Mouse (Mus musculus) heart, embryonic 16.5 days (tissue): Measurements from ENCODE around the gene Adgrl2. TPM values are rescaled to one million over a fixed set of nuclear protein-coding genes. Genes with fewer than 3 reads are reported as not detected.

Experiments
- ATAC-seq: fragments of 200-750 bp; cut with Nextera tagmentation; replicated peaks from 2 replicates; pipeline ENCODE4 v1.8.0; 2017; ENCODE audit warnings: moderate number of reproducible peaks; ENCODE audit not compliant: insufficient read depth, low FRiP score; ENCODE audit errors: extremely low read depth
- H3K27ac ChIP-seq: fragments of 300-500 bp; sonication (generic); 2 replicates; pipeline ENCODE4 v1.5.1; 2014; ENCODE audit warnings: mild to moderate bottlenecking, low read length, control low read depth, moderate library complexity
- H3K27me3 ChIP-seq: fragments of 300-500 bp; sonication (generic); 2 replicates; pipeline ENCODE4 v1.6.1; 2014; ENCODE audit warnings: low read length, mixed read lengths; ENCODE audit not compliant: control insufficient read depth, insufficient read depth
- H3K36me3 ChIP-seq: fragments of 300-500 bp; sonication (generic); 2 replicates; pipeline ENCODE4 v1.6.1; 2014; ENCODE audit not compliant: control insufficient read depth, insufficient read depth
- H3K4me1 ChIP-seq: fragments of 300-500 bp; sonication (generic); 2 replicates; pipeline ENCODE4 v1.6.1; 2014; ENCODE audit warnings: low read length, mixed read lengths; ENCODE audit not compliant: control insufficient read depth, insufficient read depth
- H3K4me2 ChIP-seq: fragments of 300-500 bp; sonication (generic); 2 replicates; pipeline ENCODE4 v1.6.1; 2014; ENCODE audit warnings: low read depth, mild to moderate bottlenecking, control low read depth, low read length
- H3K4me3 ChIP-seq: fragments of 300-500 bp; sonication (generic); 2 replicates; pipeline ENCODE4 v1.5.1; 2014; ENCODE audit warnings: mild to moderate bottlenecking, control low read depth, low read length
- H3K9ac ChIP-seq: fragments of 300-500 bp; sonication (generic); 2 replicates; pipeline ENCODE4 v1.6.1; 2014; ENCODE audit warnings: low read length, control low read depth
- H3K9me3 ChIP-seq: fragments of 300-500 bp; sonication (generic); replicated peaks from 2 replicates; pipeline ENCODE4 v1.6.1; 2016; ENCODE audit warnings: low read length; ENCODE audit not compliant: control insufficient read depth
- WGBS: fragments of 180-500 bp; shearing (Covaris S2); extraction: QIAGEN DNeasy Blood & Tissue Kit; methylation state at CpG from one replicate; pipeline ENCODE4 v1.1.7; 2014; 5-methylcytosine and 5-hydroxymethylcytosine counted together
- polyA plus RNA-seq: library from polyadenylated mRNA; unstranded; fragments of >200 nt; fragmentation: Nextera tagmentation; extraction: Ambion mirVana; gene quantifications from 2 replicates; pipeline ENCODE4 v1.2.1, GENCODE M21; 2015

Gene Adgrl2
- polyA plus RNA-seq, 1 experiment from 2014 or later, result 32.7 TPM

DNA sequence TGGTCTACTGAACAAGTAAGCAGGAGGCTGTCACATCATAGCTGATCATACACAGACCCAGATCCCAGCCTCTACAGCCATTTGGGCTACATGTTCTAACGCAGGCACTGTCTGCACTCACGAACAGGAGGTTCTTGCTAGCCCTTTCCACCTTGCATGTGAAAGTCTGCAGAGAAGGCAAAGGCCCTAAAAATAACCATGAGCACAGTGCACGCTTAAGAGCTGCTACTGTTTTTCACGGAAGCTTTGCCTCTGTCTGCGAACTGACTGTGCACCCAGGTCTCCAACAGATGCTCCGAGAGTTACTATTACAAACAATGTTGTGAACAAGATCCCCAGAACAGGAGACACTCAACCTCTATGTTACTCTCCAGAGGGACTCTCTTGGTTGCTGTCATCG lies 124.3 kb downstream of the Adgrl2 start:
- H3K27me3 ChIP-seq, result no peaks in the 10 kb centered on the region
- H3K4me3 ChIP-seq, result no peak overlapping the region
- H3K36me3 ChIP-seq, result no peaks in the 10 kb centered on the region
- peak; percentile 69 for ATAC-seq
- H3K27ac ChIP-seq, result peak overlapping the region; percentile 51
- peak overlapping the region; percentile 47 for H3K4me2 ChIP-seq
- H3K9ac ChIP-seq, result no peak overlapping the region
- H3K4me1 ChIP-seq, result peaks cover 14% of the 10 kb centered on the region
- WGBS, result 44% methylated on average over 7 of the region's 7 CpGs
- H3K9me3 ChIP-seq, result no peaks in the 10 kb centered on the region

DNA sequence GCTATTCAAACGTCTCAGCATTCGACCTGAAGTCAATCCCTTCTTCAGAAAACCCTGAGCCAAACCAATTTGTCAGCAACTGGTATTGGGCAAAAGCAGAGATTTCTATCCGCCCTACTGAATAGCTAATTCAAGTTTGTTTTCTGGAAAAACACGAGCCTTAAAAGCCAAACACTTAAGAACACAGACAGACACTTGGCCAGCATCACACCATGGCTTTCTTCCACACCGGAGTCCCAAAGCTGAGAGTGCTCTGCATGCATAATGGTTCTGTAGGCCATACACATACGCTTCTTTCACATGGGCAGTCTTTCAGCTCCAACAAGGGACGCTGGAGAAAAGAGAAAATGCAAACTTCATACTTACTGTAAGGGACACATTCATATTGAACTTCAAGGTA lies 125.1 kb downstream of the Adgrl2 start:
- 74% methylated on average over 7 of the region's 7 CpGs for WGBS
- Histone ChIP-seq H3K9me3 (no peaks in the 10 kb centered on the region), H3K27me3 (no peaks in the 10 kb centered on the region), H3K9ac (no peak overlapping the region), H3K27ac (no peak overlapping the region), H3K4me3 (no peak overlapping the region), H3K4me2 (no peak overlapping the region), H3K4me1 (peaks cover 14% of the 10 kb centered on the region), H3K36me3 (no peaks in the 10 kb centered on the region)
- ATAC-seq, result no peak

DNA sequence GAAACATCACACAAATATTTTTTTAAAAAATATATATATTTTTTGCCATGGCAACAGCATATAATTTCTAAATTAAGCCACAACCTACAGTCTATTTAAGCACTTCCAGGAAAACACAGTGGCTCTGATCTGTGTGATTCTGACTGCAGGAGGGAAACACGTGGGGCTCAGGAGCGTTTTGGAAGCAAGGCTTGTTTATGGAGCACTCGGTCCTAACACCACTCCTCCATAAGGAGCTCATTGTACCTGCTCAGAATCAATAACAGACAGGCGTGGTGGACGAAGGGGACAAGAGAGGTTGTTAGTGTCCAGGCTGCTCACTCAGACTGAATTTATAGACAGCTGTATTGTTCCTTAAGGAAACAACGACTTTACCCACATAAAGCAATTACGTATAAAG lies 128.5 kb downstream of the Adgrl2 start:
- WGBS, result 79% methylated on average over 7 of the region's 7 CpGs
- H3K9me3 ChIP-seq, result no peaks in the 10 kb centered on the region
- ATAC-seq, result no peak

DNA sequence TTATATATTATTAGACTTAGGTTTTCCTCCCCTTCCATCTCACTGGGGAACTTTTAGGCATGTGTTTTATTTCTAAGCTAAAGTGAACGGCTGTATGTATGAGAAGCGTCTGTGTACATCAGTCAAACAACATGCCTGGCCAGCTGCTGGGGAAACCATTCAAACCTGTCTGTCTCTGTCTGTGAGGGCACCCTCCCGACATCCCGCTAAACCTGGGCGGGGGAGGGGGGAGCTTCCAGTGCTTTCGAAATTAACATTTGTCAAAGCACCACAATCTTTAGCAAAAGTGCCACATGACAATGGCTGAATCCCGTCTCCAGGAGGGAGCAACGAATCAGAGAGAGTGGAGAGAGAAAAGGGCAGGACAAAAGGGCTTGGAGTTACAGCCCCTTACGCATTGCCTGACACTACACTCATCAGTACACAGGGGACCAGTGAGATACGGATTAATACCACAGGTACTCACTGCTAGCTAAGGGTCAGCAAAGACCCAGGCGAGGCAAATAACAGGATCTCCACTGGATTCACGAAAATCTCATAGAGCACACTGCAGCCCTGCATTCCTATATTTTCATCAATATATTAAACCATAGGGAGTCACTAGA lies 135.9 kb downstream of the Adgrl2 start:
- peaks cover 29% of the 10 kb centered on the region for H3K36me3 ChIP-seq
- H3K4me1 ChIP-seq, result peaks cover 6% of the 10 kb centered on the region; the same call in 1 of the 2 replicates
- ATAC-seq, result no peak
- no peaks in the 10 kb centered on the region for H3K9me3 ChIP-seq
- no peak overlapping the region for H3K4me3 ChIP-seq
- 0 out of 2 replicates have a peak overlapping the region, but pooled peaks have one; percentile 20 for H3K4me2 ChIP-seq
- no peak overlapping the region for H3K9ac ChIP-seq
- no peaks in the 10 kb centered on the region for H3K27me3 ChIP-seq
- H3K27ac ChIP-seq, result no peak overlapping the region
- 43% methylated on average over 12 of the region's 12 CpGs for WGBS

More for the DNA sequence above, 128.5 kb downstream of the Adgrl2 start:
- H3K9ac ChIP-seq, result no peak overlapping the region
- H3K4me3 ChIP-seq, result no peak overlapping the region
- no peak overlapping the region for H3K4me2 ChIP-seq
- peaks cover 13% of the 10 kb centered on the region for H3K36me3 ChIP-seq
- H3K27ac ChIP-seq, result no peak overlapping the region
- peaks cover 9% of the 10 kb centered on the region for H3K4me1 ChIP-seq
- no peaks in the 10 kb centered on the region for H3K27me3 ChIP-seq

DNA sequence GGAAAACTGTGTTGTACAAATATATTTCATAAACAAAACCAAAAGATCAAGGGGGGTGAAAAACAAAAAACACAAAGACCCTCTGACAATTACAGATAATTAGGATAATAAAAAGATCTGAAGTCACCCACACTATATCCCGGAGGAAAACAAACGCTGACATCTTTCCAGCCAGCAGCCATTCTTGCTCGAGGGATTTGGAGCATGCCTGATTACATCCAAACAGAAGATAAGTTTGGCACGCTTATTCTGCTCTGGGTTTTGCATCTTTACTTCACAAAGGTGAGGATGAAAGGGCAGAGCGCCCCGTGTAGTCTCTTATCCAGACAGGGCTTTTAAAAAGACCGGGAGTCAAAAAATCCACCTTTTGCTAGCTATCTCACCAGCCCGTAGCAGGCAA lies 137.0 kb downstream of the Adgrl2 start:
- Histone ChIP-seq H3K36me3 (peaks cover 26% of the 10 kb centered on the region), H3K4me2 (no peak overlapping the region), H3K9me3 (no peaks in the 10 kb centered on the region), H3K27ac (no peak overlapping the region), H3K4me1 (peaks cover 6% of the 10 kb centered on the region; the same call in 1 of the 2 replicates), H3K4me3 (no peak overlapping the region), H3K9ac (no peak overlapping the region), H3K27me3 (no peaks in the 10 kb centered on the region)
- no peak for ATAC-seq
- WGBS, result 39% methylated on average over 8 of the region's 8 CpGs

DNA sequence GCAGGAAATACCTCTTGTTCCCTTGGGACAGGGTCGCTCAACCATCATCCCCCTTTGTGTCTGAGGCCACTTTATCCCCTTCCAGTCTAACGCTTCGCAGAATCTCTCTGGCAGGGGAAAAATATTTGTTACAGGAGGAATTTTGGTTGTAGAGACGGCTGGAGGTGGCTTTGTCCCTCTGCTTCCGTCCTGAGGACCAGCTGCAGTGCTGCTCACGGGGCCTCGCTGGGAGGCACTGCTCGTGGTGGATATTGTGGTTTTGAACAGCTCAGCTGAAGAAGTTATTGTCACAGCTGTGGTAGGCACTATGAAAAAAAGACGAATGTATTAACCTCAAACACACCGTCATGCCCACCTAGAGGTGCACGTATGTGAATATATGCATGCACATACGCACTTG lies 137.8 kb downstream of the Adgrl2 start:
- no peak overlapping the region for H3K27ac ChIP-seq
- ATAC-seq, result peak; percentile 38; the same call in 1 of the 2 replicates
- H3K36me3 ChIP-seq, result peaks cover 25% of the 10 kb centered on the region
- H3K4me3 ChIP-seq, result no peak overlapping the region
- no peaks in the 10 kb centered on the region for H3K27me3 ChIP-seq
- 73% methylated on average over 12 of the region's 12 CpGs for whole genome bisulfite sequencing
- H3K4me1 ChIP-seq, result peaks cover 6% of the 10 kb centered on the region; the same call in 1 of the 2 replicates
- no peak overlapping the region for H3K4me2 ChIP-seq
- no peak overlapping the region for H3K9ac ChIP-seq
- no peaks in the 10 kb centered on the region for H3K9me3 ChIP-seq

DNA sequence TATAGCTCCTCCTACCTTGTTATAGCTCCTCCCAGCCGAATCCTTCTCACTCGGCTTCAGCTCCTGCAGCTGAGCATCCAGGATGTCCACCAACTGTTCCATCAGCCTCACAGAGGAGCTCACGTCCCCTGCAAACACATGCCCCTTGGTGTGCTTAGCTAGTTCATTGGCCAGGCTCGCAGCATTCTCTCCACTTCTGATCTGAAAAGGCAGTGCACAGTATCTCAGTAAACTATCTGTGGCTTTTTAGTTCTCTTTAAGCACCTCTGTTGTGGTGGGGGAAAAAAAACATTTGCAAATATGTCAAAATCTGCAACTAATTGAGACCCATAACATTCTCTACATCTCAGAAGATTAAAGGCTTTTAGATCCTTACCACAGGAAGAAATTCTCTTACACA lies 139.5 kb downstream of the Adgrl2 start:
- peaks cover 6% of the 10 kb centered on the region; the same call in 1 of the 2 replicates for H3K4me1 ChIP-seq
- no peaks in the 10 kb centered on the region for H3K27me3 ChIP-seq
- no peak overlapping the region for H3K27ac ChIP-seq
- H3K9ac ChIP-seq, result no peak overlapping the region
- H3K4me3 ChIP-seq, result no peak overlapping the region
- no peak; the same call in 1 of the 2 replicates for ATAC-seq
- H3K9me3 ChIP-seq, result no peaks in the 10 kb centered on the region
- H3K36me3 ChIP-seq, result peaks cover 38% of the 10 kb centered on the region
- WGBS, result 87% methylated on average over 4 of the region's 4 CpGs
- no peak overlapping the region for H3K4me2 ChIP-seq

DNA sequence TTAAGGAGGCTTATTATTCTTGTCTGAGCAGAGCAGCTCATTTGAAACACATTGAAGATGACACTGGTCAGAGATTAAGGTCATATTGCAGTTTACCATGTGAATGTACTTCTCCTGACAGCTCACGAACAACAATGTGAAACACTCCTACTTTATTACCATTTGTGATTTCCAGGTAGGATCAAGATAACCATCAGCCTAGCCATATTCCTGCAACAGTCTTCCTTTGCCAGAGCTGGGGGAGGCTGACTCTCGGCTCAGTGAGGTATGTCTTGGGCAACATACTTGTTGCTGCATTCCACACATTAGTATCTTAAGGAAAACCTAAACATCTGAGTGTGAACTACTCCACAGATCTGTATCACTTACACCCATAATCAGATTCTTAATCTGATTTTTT lies 142.0 kb downstream of the Adgrl2 start:
- Histone ChIP-seq H3K27ac (no peak overlapping the region), H3K36me3 (peaks cover 41% of the 10 kb centered on the region), H3K4me3 (no peak overlapping the region)

DNA sequence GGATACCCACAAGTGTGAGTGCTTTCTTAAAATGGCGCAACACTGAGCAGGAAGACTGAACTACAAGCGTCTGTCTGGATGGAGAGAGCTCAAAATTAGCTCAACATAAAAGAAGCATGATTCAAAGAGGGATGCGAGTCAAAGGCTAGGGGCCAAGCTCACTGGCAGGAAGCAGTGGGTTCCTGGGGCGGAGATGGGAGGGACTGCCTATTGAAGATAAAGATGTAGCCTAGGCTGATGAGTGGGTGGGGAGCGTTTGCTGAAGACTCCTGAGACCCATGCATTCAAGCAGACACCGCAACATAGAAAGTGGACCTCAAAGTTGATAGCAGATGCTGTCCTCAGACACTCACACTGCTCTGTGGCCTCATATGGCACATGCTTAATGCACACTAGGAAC lies 146.2 kb downstream of the Adgrl2 start:
- no peak overlapping the region for H3K4me3 ChIP-seq
- H3K4me2 ChIP-seq, result no peak overlapping the region
- H3K9me3 ChIP-seq, result no peaks in the 10 kb centered on the region
- peaks cover 21% of the 10 kb centered on the region for H3K36me3 ChIP-seq
- no peak overlapping the region for H3K9ac ChIP-seq
- H3K4me1 ChIP-seq, result no peaks in the 10 kb centered on the region; the same call in none of the 2 replicates
- no peak overlapping the region for H3K27ac ChIP-seq
- H3K27me3 ChIP-seq, result no peaks in the 10 kb centered on the region
- WGBS, result 70% methylated on average over 6 of the region's 6 CpGs
- ATAC-seq, result no peak

More for the DNA sequence above, 142.0 kb downstream of the Adgrl2 start:
- no peak overlapping the region for H3K4me2 ChIP-seq
- WGBS, result 82% methylated on average over 2 of the region's 2 CpGs
- no peaks in the 10 kb centered on the region for H3K9me3 ChIP-seq
- ATAC-seq, result no peak
- no peak overlapping the region for H3K9ac ChIP-seq
- H3K4me1 ChIP-seq, result peaks cover 3% of the 10 kb centered on the region; the same call in 1 of the 2 replicates
- no peaks in the 10 kb centered on the region for H3K27me3 ChIP-seq
